8 mouse cellular contexts compared by ENCODE assay signal in the genomic region with DNA sequence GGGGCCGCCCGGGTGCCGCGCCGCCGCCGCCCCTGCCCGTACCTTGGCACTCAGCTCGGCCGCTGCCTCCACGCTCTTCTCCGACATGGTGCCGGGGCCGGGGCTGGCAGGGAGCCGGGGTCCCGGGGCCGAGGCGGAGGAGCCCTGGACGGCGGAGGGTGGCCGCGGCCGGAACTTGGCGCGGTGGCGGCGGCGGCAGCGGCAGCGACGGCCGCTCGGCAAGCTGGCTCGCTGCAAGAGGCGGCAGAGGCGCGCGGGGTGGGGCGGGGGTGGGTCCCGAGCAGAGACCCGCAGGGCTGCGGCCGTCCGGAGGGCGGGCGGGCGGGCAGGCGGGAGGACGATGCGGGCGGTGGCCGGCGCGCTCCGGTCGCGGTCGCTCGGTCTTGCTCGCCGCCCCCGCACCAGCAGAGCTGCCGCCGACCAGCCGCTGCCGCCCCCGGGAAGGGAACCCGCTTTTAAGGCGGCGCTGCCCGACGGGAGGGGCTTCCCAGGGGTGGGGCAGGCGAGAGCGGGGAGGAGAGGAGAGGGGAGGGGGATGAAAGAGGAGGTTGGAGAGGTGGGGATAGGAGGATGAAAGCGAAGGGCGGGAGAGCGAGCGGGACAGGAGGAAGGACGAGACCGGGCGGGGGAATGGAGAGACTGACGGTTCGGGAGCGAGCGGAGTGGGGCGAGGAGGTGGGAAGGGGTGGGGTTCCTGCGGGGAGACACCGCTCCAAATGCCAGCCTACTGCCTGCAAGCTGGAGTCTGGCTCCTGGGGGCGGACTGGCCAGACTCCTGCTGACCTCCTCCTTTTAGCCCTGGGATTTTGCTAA. TPM values are rescaled to one million over a fixed set of nuclear protein-coding genes. Genes with fewer than 3 reads are reported as not detected.
DNase-seq lines count a peak whose midpoint lies in the region; ATAC-seq lines count a peak whose summit lies in the region.

No protein-coding gene starts in this region.

- H3K9me3 ChIP-seq in intestine, embryonic 14.5 days (ENCODE audit: control insufficient read depth, low read length) = no peaks in the 10 kb centered on the region

- H3K4me1 ChIP-seq in intestine, embryonic 14.5 days (replicated peaks; ENCODE audit: control insufficient read depth, insufficient read depth, low read length) = peaks cover 56% of the 10 kb centered on the region

- ATAC-seq in intestine, embryonic 14.5 days (replicated peaks; ENCODE audit: low FRiP score, low TSS enrichment, low read depth) = peak; percentile 47
- ATAC-seq in erythroid progenitor cell, adult 5-6 weeks (replicated peaks; ENCODE audit: low FRiP score, poor library complexity, severe bottlenecking) = no peak

- peak; percentile 97 to 99 for DNase-seq in adrenal gland, adult (ENCODE audit: inconsistent age in 2 of 2, low spot score in 1 of 2)
- peak; percentile 95 for DNase-seq in embryo, embryonic 10 days (ENCODE audit: low spot score)
- DNase-seq in gastrocnemius, postnatal 14 days = peak; percentile 91
- DNase-seq in intestine, embryonic 14.5 days (ENCODE audit: low spot score) = peak; percentile 88
- DNase-seq in left cerebral cortex, postnatal 25 days (ENCODE audit: low spot score in 2 of 2) = peak; percentile 86 to 97
- peak; percentile 93 for DNase-seq in mesoderm, embryonic 11.5 days (ENCODE audit: low read depth, low spot score)
- peak; percentile 88 for DNase-seq in skeletal muscle tissue, adult 2 months (ENCODE audit: low read depth, low spot score)

- peaks cover 24% of the 10 kb centered on the region for H3K36me3 ChIP-seq in intestine, embryonic 14.5 days (ENCODE audit: control insufficient read depth, insufficient read depth, low read length)

- H3K27me3 ChIP-seq in intestine, embryonic 14.5 days (replicated peaks; ENCODE audit: control insufficient read depth, insufficient read depth, low read length) = no peaks in the 10 kb centered on the region

- intact Hi-C loops in gastrocnemius, postnatal 14 days (cut with DNase I; ENCODE audit: low total_unique reads) = no loop called here
- intact Hi-C loops in left cerebral cortex, postnatal 25 days (cut with DNase I) = loop anchor here (1.0 to 5.0 kb wide), 6 partner anchors 13 to 180 kb away; partner anchors contain the start of genes Chd4, Mlf2, P3h3 and Zfp384

- H3K4me2 ChIP-seq in intestine, embryonic 14.5 days (ENCODE audit: low read length) = peak overlapping the region; percentile 82

- under 1% methylated on average over 70 of the region's 89 CpGs for WGBS in intestine, embryonic 14.5 days

- peak overlapping the region; percentile 76 for H3K4me3 ChIP-seq in intestine, embryonic 14.5 days (ENCODE audit: low read depth, low read length)

- H3K27ac ChIP-seq in intestine, embryonic 14.5 days (ENCODE audit: low read depth) = peak overlapping the region; percentile 99

- H3K9ac ChIP-seq in intestine, embryonic 14.5 days (ENCODE audit: low read length) = peak overlapping the region; percentile 99

RNA-seq across cellular contexts. Expression of gene Ptms, which starts 2.2 kb away (rescaled TPM):
- total RNA-seq in gastrocnemius, postnatal 14 days (2021) = 100 to 1,000 TPM; 225 to 266 TPM
- polyA plus RNA-seq in intestine, embryonic 14.5 days (2014; fragmentation: Nextera tagmentation; extraction: Ambion mirVana) = 232 and 257 TPM in 2 replicates
- total RNA-seq in left cerebral cortex, postnatal 25 days (2021) = 1,000 to 10,000 TPM in 1 of 2 experiments, 100 to 1,000 TPM in 1; 954 to 1,041 TPM
- 15.5 and 20.5 TPM in 2 replicates for total RNA-seq in erythroid progenitor cell, adult 5-6 weeks (2015; ENCODE audit: low replicate concordance)
- 7.9 and 18.6 TPM in 2 replicates for total RNA-seq in erythroid progenitor cell, adult 5-6 weeks (2017; ENCODE audit: low replicate concordance)

RNA-seq across cellular contexts. Expression of gene Lag3, which starts 6.2 kb away (rescaled TPM):
- under 1 TPM; 0.43 to 0.62 TPM for total RNA-seq in gastrocnemius, postnatal 14 days (2021)
- polyA plus RNA-seq in intestine, embryonic 14.5 days (2014; fragmentation: Nextera tagmentation; extraction: Ambion mirVana) = 1.8 and 2.1 TPM in 2 replicates
- total RNA-seq in left cerebral cortex, postnatal 25 days (2021) = 1 to 10 TPM; 2.9 to 3.6 TPM
- 1.8 TPM in 1 of 2 replicates, not detected in the other for total RNA-seq in erythroid progenitor cell, adult 5-6 weeks (2015; ENCODE audit: low replicate concordance)
- 0.90 TPM in 1 of 2 replicates, not detected in the other for total RNA-seq in erythroid progenitor cell, adult 5-6 weeks (2017; ENCODE audit: low replicate concordance)

RNA-seq across cellular contexts. Expression of gene Mlf2, which starts 13.5 kb away (rescaled TPM):
- total RNA-seq in gastrocnemius, postnatal 14 days (2021) = 100 to 1,000 TPM; 250 to 257 TPM
- 352 and 357 TPM in 2 replicates for polyA plus RNA-seq in intestine, embryonic 14.5 days (2014; fragmentation: Nextera tagmentation; extraction: Ambion mirVana)
- 100 to 1,000 TPM; 648 to 675 TPM for total RNA-seq in left cerebral cortex, postnatal 25 days (2021)
- total RNA-seq in erythroid progenitor cell, adult 5-6 weeks (2015; ENCODE audit: low replicate concordance) = 44.0 and 45.3 TPM in 2 replicates
- total RNA-seq in erythroid progenitor cell, adult 5-6 weeks (2017; ENCODE audit: low replicate concordance) = 18.5 and 42.2 TPM in 2 replicates

RNA-seq across cellular contexts. Expression of gene Cd4, which starts 29.7 kb away (rescaled TPM):
- total RNA-seq in gastrocnemius, postnatal 14 days (2021) = under 1 TPM; 0.27 to 0.51 TPM
- 0.28 and 0.37 TPM in 2 replicates for polyA plus RNA-seq in intestine, embryonic 14.5 days (2014; fragmentation: Nextera tagmentation; extraction: Ambion mirVana)
- total RNA-seq in left cerebral cortex, postnatal 25 days (2021) = 1 to 10 TPM; 2.8 to 8.7 TPM
- 4.3 and 12.2 TPM in 2 replicates for total RNA-seq in erythroid progenitor cell, adult 5-6 weeks (2015; ENCODE audit: low replicate concordance)
- total RNA-seq in erythroid progenitor cell, adult 5-6 weeks (2017; ENCODE audit: low replicate concordance) = 5.0 and 6.8 TPM in 2 replicates

RNA-seq across cellular contexts. Expression of gene Cops7a, which starts 47.6 kb away (rescaled TPM):
- total RNA-seq in gastrocnemius, postnatal 14 days (2021) = 100 to 1,000 TPM in 1 of 2 experiments, 10 to 100 TPM in 1; 99.1 to 100 TPM
- polyA plus RNA-seq in intestine, embryonic 14.5 days (2014; fragmentation: Nextera tagmentation; extraction: Ambion mirVana) = 155 and 159 TPM in 2 replicates
- 100 to 1,000 TPM; 149 to 163 TPM for total RNA-seq in left cerebral cortex, postnatal 25 days (2021)
- total RNA-seq in erythroid progenitor cell, adult 5-6 weeks (2015; ENCODE audit: low replicate concordance) = 14.3 and 17.3 TPM in 2 replicates
- 4.1 and 4.9 TPM in 2 replicates for total RNA-seq in erythroid progenitor cell, adult 5-6 weeks (2017; ENCODE audit: low replicate concordance)

Comparison
In these comparisons a context has a peak if more than half of its experiments do, and no peak if none do; other contexts are left out.
1. RNA of gene Ptms, which starts 2.2 kb away (total RNA-seq): 954 to 1,041 TPM in left cerebral cortex, postnatal 25 days and 225 to 266 TPM in gastrocnemius, postnatal 14 days; 7.9 to 20.5 TPM in erythroid progenitor cell, adult 5-6 weeks; every median in the first group is over 10 times any median in the second.
2. RNA of gene Mlf2, which starts 13.5 kb away (total RNA-seq): 648 to 675 TPM in left cerebral cortex, postnatal 25 days and 250 to 257 TPM in gastrocnemius, postnatal 14 days; 18.5 to 45.3 TPM in erythroid progenitor cell, adult 5-6 weeks; every median in the first group is over 4 times any median in the second.
3. Peak in every context shown above with its lines, with median percentiles within 50 percentile points of each other: DNase-seq.